ENCODE assay signal across 29 mouse cellular contexts in the genomic region with DNA sequence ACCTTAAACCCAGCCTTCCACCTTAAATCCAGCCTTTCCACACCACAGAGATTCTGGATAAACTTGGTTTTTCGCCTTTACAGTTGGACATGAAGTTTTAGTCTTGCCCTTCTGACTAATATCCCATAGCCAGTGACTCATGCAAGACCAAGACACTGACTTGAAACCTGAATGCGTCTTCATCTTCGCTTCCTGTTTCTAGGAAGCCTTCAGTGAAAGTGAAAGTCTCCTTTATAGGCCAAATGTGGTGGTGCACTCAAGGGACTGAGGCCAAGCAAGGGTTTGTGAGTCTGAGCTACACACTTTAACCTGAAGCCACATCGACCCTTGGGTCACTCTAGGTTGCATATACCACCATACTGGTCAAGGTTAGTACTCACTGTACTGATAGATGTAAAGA. TPM values are rescaled to one million over a fixed set of nuclear protein-coding genes. Genes with fewer than 3 reads are reported as not detected.
A peak's percentile ranks its signal among the peaks of the same experiment; 100 is the strongest.
DNase-seq lines count a peak whose midpoint lies in the region; ATAC-seq lines count a peak whose summit lies in the region.
"Had no signal": no experiment of that assay in that cellular context is flagged by ENCODE, and none has a peak within 500 bp of the region (broad histone marks: within the 10 kb centered on the region; RNA-seq: fewer than 3 reads in every experiment).

No protein-coding gene starts in this region.

- H3K27ac ChIP-seq in heart, embryonic 11.5 days (ENCODE audit: low read depth, low read length) = no peak overlapping the region
- H3K27ac ChIP-seq: embryonic facial prominence, embryonic 10.5 days; embryonic facial prominence, embryonic 13.5 days; forebrain, embryonic 10.5 days; forebrain, embryonic 13.5 days; heart, embryonic 13.5 days; hindbrain, embryonic 12.5 days; hindbrain, embryonic 15.5 days had no signal

- no peaks in the 10 kb centered on the region for H3K36me3 ChIP-seq in heart, embryonic 11.5 days (ENCODE audit: control insufficient read depth, insufficient read depth, low read length)
- H3K36me3 ChIP-seq: embryonic facial prominence, embryonic 10.5 days; embryonic facial prominence, embryonic 13.5 days; forebrain, embryonic 10.5 days; heart, embryonic 13.5 days; hindbrain, embryonic 12.5 days; hindbrain, embryonic 15.5 days had no signal

- H3K4me3 ChIP-seq in heart, embryonic 11.5 days (ENCODE audit: low read depth, low read length) = no peak overlapping the region
- H3K4me3 ChIP-seq: embryonic facial prominence, embryonic 10.5 days; embryonic facial prominence, embryonic 13.5 days; forebrain, embryonic 10.5 days; forebrain, embryonic 13.5 days; heart, embryonic 13.5 days; hindbrain, embryonic 12.5 days; hindbrain, embryonic 15.5 days had no signal

- peak; percentile 36 for DNase-seq in heart, adult 11 months
- DNase-seq in 416B (ENCODE audit: low read depth) = peak; percentile 29
- DNase-seq in B cell, adult 2 months = no peak
- DNase-seq in thymus, adult 18-20 months = no peak
- DNase-seq in adrenal gland, postnatal 4 days (ENCODE audit: low spot score in 2 of 2) = no peak
- DNase-seq: adrenal gland, adult 2 months; adrenal gland, postnatal 14 days; cerebellum, adult 18-20 months; cerebellum, adult 9-10 months; cerebellum, postnatal 14 days; embryo, embryonic 11 days; gastrocnemius, postnatal 10 days; gastrocnemius, postnatal 36 days; heart, adult 18-20 months; heart, postnatal 14 days; heart, postnatal 4 days had no signal

- H3K9ac ChIP-seq in heart, embryonic 11.5 days (ENCODE audit: low read depth, low read length) = no peak overlapping the region
- H3K9ac ChIP-seq: embryonic facial prominence, embryonic 13.5 days; forebrain, embryonic 13.5 days; heart, embryonic 13.5 days; hindbrain, embryonic 12.5 days; hindbrain, embryonic 15.5 days had no signal

- H3K4me1 ChIP-seq in heart, embryonic 11.5 days (ENCODE audit: control insufficient read depth, insufficient read depth, low read length) = no peaks in the 10 kb centered on the region
- H3K4me1 ChIP-seq: embryonic facial prominence, embryonic 10.5 days; embryonic facial prominence, embryonic 13.5 days; forebrain, embryonic 10.5 days; forebrain, embryonic 13.5 days; heart, embryonic 13.5 days; hindbrain, embryonic 12.5 days; hindbrain, embryonic 15.5 days had no signal

- no peak overlapping the region for H3K4me2 ChIP-seq in heart, embryonic 11.5 days
- H3K4me2 ChIP-seq: embryonic facial prominence, embryonic 13.5 days; forebrain, embryonic 13.5 days; heart, embryonic 13.5 days; hindbrain, embryonic 12.5 days; hindbrain, embryonic 15.5 days had no signal

- no peak for ATAC-seq in heart, embryonic 11.5 days (replicated peaks; ENCODE audit: insufficient number of reproducible peaks, low FRiP score, low TSS enrichment)
- ATAC-seq in common myeloid progenitor, adult 5-6 weeks (replicated peaks; ENCODE audit: low read depth, poor library complexity, severe bottlenecking) = peak; percentile 56; the same call in 1 of the 2 replicates
- ATAC-seq in megakaryocyte progenitor cell, adult 5-6 weeks (replicated peaks; ENCODE audit: poor library complexity) = peak; percentile 64
- ATAC-seq: forebrain, embryonic 13.5 days; forebrain, embryonic 16.5 days; intestine, postnatal 0 days had no signal

- no peaks in the 10 kb centered on the region for H3K27me3 ChIP-seq in heart, embryonic 11.5 days (ENCODE audit: control insufficient read depth, insufficient read depth, low read length)
- H3K27me3 ChIP-seq: embryonic facial prominence, embryonic 13.5 days; forebrain, embryonic 13.5 days; heart, embryonic 13.5 days; hindbrain, embryonic 12.5 days; hindbrain, embryonic 15.5 days had no signal

- peaks cover 2% of the 10 kb centered on the region; the same call in 1 of the 2 replicates for H3K9me3 ChIP-seq in heart, embryonic 11.5 days (replicated peaks; ENCODE audit: control insufficient read depth, low read length)
- H3K9me3 ChIP-seq: embryonic facial prominence, embryonic 10.5 days; embryonic facial prominence, embryonic 13.5 days; forebrain, embryonic 10.5 days; forebrain, embryonic 13.5 days; hindbrain, embryonic 12.5 days; hindbrain, embryonic 15.5 days had no signal

- WGBS in heart, embryonic 11.5 days (ENCODE audit: insufficient replicate concordance) = 77% methylated on average over 4 of the region's 4 CpGs

RNA-seq across cellular contexts. Expression of gene Ptpro, which starts 50.4 kb away (rescaled TPM):
- polyA plus RNA-seq in heart, embryonic 11.5 days (2014; fragmentation: Nextera tagmentation; extraction: Ambion mirVana) = 1.1 and 1.5 TPM in 2 replicates
- 0.87 and 3.6 TPM in 2 replicates for total RNA-seq in common myeloid progenitor, adult 5-6 weeks (2017)
- total RNA-seq in megakaryocyte progenitor cell, adult 5-6 weeks (2015) = 5.0 and 9.2 TPM in 2 replicates
- 4.5 and 6.1 TPM in 2 replicates for total RNA-seq in megakaryocyte progenitor cell, adult 5-6 weeks (2017)
- 1 to 10 TPM; 2.5 to 9.0 TPM for total RNA-seq in adrenal gland, postnatal 4 days (2021)
- total RNA-seq: MEL had no signal

Comparison
In these comparisons a context has a peak if more than half of its experiments do, and no peak if none do; other contexts are left out.
1. DNase-seq: peak in heart, adult 11 months (single experiment) and 416B (single experiment); none in B cell, adult 2 months (0 of 2), thymus, adult 18-20 months (0 of 2) and adrenal gland, postnatal 4 days (0 of 2).